Mouse (Mus musculus): ENCODE measurements at regions not wholly inside any gene's neighbourhood (a gene's known extent, or its start where the extent isn't known, plus 50 kb on each side); places are given as distances from the start of the nearest gene placed in this dataset.
A peak's percentile ranks its signal among the peaks of the same experiment; 100 is the strongest.

DNA sequence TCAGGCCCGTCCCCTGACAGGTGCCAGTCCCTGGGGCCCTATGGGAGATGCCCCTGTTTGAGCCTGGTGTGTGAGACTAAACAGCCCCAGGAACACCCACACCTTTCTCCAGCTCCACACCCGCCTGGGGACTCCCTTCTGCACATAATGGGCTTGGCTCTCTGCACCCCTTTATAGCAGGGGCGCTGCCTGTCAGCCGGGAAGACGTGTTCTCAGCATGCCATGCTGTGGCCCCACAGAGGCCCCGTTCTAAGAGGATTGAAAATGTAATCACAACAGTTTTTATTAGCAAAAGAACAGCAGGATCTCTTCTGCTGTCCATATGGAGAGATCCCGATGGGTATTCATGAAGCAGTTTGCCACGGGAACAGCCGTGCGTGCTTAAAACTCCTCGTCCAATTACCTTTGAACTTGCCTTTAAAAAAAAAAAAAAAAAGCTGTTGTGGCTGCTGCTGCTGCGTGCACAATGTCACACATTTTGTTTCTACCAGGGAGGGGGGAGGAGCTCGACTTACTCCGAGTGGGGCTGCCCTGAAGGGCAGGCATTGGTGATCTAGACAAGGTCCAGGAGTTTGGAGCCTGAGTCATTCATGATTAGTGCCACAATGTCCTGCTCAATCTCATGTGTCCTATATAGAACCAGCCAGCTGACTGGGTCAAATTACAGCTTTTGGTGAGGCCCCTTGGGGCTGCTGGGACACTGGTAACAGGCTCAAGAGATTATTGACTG is 119.7 kb downstream of the Rps24 start:
- peak; percentile 63 for ATAC-seq
- Histone ChIP-seq H3K4me2 (replicated peaks) (no peak overlapping the region), H3K27me3 (replicated peaks) (no peaks in the 10 kb centered on the region), H3K36me3 (no peaks in the 10 kb centered on the region), H3K4me3 (replicated peaks) (no peak overlapping the region), H3K27ac (no peak overlapping the region), H3K9ac (no peak overlapping the region), H3K9me3 (no peaks in the 10 kb centered on the region), H3K4me1 (replicated peaks) (0 out of 2 replicates have a peak, but pooled peaks cover 5% of the 10 kb centered on the region)
- 41% methylated on average over 14 of the region's 14 CpGs for WGBS

DNA sequence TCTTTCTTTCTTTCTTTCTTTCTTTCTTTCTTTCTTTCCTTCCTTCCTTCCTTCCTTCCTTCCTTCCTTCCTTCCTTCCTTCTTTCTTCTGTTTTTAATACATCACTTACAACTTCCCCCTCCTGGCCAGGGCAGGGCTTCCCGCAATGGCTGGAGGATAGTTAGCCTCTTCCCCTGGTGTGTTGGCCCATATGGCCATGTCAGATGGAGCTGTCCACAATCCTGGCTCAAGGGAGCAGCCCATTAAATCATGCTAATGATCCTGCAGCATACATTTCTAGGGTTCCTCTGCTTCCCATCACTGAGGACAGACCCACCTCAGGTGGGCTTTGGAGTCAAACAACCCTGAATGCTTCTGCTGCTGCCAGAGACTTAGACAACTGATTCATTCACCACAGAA is 121.4 kb downstream of the Rps24 start:
- Histone ChIP-seq H3K9me3 (no peaks in the 10 kb centered on the region), H3K9ac (no peak overlapping the region), H3K36me3 (no peaks in the 10 kb centered on the region), H3K4me2 (replicated peaks) (no peak overlapping the region), H3K27me3 (replicated peaks) (no peaks in the 10 kb centered on the region), H3K27ac (no peak overlapping the region), H3K4me1 (replicated peaks) (peaks cover 11% of the 10 kb centered on the region; the same call in 1 of the 2 replicates), H3K4me3 (replicated peaks) (no peak overlapping the region)
- 83% methylated on average over 1 of the region's 1 CpGs for WGBS
- no peak for ATAC-seq

DNA sequence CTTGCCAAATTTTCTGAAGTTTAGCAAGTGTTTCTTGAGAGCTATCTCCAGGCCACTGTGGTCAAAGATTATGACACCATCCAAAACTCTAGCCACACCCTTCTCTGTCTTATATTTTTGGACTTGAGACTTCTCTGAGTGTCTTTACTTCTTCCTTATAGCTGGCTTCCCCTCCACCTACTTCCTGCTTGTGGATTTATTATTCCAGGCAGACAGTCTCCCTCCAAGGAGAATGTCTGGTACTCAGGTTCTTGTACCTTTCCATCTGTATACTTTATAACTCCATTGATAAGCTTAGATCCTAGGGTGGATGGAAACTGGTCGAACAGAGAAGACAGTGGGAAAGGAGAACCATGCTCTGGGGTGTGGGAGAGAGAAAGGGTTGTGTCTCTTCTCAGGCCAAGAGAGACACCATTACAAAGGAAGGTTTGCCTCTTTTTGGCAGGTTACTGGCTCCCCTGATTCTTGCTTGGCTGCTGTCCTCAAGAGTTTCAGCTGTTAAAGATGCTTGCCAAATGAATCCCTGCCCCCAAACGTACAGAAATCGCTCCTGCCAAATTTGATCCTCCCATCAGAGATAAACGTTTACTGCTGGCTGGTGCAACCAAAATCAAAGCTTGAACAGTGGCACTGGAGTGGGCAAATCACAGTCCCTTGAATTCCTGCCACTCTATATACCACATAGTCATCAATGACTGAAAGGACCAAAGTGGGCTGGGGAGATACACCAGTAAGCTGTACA is 125.5 kb downstream of the Rps24 start:
- Histone ChIP-seq H3K4me3 (replicated peaks) (no peak overlapping the region), H3K4me2 (replicated peaks) (no peak overlapping the region), H3K4me1 (replicated peaks) (peaks cover 9% of the 10 kb centered on the region; the same call in 1 of the 2 replicates), H3K9me3 (no peaks in the 10 kb centered on the region), H3K27me3 (replicated peaks) (no peaks in the 10 kb centered on the region), H3K9ac (no peak overlapping the region), H3K36me3 (no peaks in the 10 kb centered on the region), H3K27ac (no peak overlapping the region)
- ATAC-seq: peak; percentile 31; the same call in 1 of the 2 replicates
- 45% methylated on average over 4 of the region's 4 CpGs for WGBS

DNA sequence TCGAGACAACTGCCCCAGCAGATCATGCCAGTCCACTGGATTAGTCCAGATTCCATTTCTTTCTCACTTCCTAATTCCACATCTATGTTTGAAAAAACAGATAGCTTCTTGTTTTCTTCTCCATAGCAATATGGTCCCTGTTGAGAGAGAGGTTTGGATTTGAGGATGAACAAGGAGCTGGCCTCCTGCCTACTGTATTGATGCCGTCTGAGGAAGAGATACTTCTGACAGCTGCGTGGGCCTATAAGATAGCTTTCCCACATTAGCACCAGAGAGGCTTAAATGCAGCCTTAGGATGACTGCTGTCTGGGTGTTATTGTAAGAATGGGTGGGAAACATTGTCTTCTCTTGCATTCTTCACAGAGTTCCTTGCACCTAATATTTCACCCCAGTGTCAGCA is 128.9 kb downstream of the Rps24 start:
- Histone ChIP-seq H3K4me3 (replicated peaks) (no peak overlapping the region), H3K27me3 (replicated peaks) (no peaks in the 10 kb centered on the region), H3K4me1 (replicated peaks) (peaks cover 9% of the 10 kb centered on the region; the same call in 1 of the 2 replicates), H3K9ac (no peak overlapping the region), H3K27ac (no peak overlapping the region), H3K4me2 (replicated peaks) (no peak overlapping the region), H3K36me3 (no peaks in the 10 kb centered on the region), H3K9me3 (no peaks in the 10 kb centered on the region)
- ATAC-seq: no peak
- 82% methylated on average over 3 of the region's 3 CpGs for WGBS

DNA sequence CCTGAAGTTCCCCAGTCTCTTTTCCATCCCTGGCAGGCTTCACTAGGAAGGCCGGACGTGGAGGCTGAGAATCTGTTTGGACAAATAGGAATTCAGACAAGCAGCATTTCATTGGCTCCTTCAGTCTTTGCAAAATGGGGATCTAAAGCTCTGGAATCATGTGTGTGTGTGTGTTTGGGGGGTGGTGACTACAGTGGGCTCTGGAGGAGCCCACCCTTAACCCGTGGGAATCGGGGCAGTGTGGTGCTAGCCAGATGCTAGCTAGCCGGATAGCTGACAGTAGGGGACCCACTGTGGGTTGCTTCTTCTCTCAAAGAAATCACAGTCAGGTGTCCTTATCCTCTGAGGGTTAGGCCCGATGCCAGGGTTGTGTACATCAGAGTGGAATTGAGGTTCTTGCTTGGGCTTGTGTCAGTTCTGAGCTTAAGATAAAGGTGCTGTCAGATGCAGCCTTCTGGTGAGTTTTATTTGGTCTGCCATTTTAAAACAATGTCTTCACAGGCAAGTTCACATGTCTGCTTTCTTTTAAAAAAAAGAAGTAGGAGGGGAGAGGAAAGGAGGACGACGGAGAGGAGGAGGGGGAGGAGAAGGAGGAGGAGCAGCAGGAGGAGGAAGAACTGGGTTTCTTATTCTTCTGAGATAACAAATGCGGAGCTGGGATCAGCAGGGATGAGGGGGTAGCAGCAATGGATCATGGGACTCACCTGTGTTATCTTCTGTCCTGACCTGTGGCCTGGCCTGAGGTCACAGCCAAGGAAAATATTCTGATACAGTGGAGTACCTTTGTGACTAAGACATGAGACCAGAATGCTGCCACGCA is 129.6 kb downstream of the Rps24 start:
- WGBS: 53% methylated on average over 10 of the region's 10 CpGs
- ATAC-seq: no peak
- Histone ChIP-seq H3K36me3 (no peaks in the 10 kb centered on the region), H3K4me2 (replicated peaks) (no peak overlapping the region), H3K4me3 (replicated peaks) (no peak overlapping the region), H3K4me1 (replicated peaks) (peaks cover 9% of the 10 kb centered on the region; the same call in 1 of the 2 replicates), H3K27ac (no peak overlapping the region), H3K27me3 (replicated peaks) (no peaks in the 10 kb centered on the region), H3K9me3 (no peaks in the 10 kb centered on the region), H3K9ac (no peak overlapping the region)

DNA sequence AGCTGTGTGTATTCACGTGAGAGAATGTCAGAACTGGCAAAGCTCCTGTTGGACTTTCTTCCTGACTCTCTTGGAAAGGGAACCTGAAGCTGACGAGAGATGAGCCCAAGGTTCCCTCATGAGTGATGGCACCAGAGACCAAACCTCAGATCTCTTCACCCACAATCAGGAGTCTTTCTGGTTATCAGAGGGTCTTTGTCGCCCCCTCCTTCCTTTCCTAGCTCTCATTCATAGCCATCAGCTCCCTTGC is 130.1 kb downstream of the Rps24 start:
- no peak overlapping the region for H3K27ac ChIP-seq
- no peak for ATAC-seq
- peaks cover 9% of the 10 kb centered on the region; the same call in 1 of the 2 replicates for H3K4me1 ChIP-seq (replicated peaks)
- H3K9ac ChIP-seq: no peak overlapping the region
- 53% methylated on average over 3 of the region's 3 CpGs for WGBS
- no peaks in the 10 kb centered on the region for H3K9me3 ChIP-seq
- no peak overlapping the region for H3K4me3 ChIP-seq (replicated peaks)
- no peak overlapping the region for H3K4me2 ChIP-seq (replicated peaks)
- no peaks in the 10 kb centered on the region for H3K27me3 ChIP-seq (replicated peaks)
- no peaks in the 10 kb centered on the region for H3K36me3 ChIP-seq

DNA sequence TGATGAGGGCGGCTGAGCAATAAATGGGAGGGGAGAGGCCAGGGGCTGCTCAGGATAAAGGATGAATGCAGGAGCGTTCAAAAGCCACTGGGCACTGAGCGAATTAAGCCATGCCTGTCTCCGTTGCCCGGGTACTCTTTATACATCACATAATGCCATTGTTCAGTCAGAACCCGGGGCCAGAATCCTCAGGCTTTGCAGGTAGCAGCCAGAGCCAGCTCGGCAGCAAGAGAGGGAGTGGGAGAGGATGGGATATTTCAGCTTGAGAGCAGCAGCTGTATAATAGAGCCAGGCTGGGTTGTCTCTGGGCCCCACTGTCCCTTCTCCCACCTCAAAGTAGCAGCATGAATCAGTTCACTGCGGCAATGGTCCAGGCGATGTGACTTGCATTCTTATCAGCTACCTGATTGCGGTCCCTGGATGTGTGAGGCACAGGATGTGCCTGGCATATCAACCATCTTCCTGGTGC is 130.5 kb downstream of the Rps24 start:
- Histone ChIP-seq H3K4me2 (replicated peaks) (no peak overlapping the region), H3K36me3 (no peaks in the 10 kb centered on the region), H3K4me1 (replicated peaks) (peaks cover 9% of the 10 kb centered on the region; the same call in 1 of the 2 replicates), H3K27ac (no peak overlapping the region), H3K27me3 (replicated peaks) (no peaks in the 10 kb centered on the region), H3K9me3 (no peaks in the 10 kb centered on the region), H3K9ac (no peak overlapping the region), H3K4me3 (replicated peaks) (no peak overlapping the region)
- 57% methylated on average over 10 of the region's 10 CpGs for WGBS
- ATAC-seq: no peak

DNA sequence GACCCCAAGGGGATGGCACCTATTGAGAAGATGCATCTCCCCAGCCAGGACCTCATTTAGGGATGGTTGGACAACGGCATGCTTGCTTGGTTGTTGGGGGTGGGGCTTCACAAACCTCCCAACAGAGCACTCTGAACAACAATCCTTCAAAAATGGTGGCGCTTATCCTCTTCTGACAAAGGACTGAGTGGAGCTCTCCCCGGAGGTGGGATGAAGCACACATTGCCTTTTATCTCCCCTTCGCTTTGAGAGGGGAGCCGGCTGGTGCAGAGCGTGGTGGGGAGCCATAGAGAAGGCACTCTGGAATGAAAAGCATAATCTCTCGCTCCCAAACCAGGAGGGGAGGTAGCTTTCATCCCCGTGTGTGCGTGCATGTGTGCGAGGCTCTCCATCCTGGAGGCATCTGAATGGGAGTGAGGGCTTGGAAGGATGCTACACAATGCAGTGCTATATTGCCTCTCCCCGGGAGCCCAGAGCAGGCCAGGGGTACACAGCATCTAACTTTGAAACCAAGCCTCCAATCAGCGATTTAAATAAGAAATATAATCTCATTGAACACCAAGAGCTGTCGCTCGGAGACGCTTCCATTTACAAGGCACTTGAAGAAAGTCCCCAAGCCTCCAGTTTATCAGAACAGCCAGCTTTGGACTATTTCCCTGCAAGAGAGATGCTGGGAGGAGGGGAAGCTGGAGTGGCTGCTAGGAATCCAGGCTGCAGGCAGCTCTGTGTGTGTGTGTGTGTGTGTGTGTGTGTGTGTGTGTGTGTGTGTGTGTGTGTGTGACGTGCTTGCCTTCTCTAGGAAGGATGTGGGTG is 131.5 kb downstream of the Rps24 start:
- Histone ChIP-seq H3K9ac (no peak overlapping the region), H3K9me3 (no peaks in the 10 kb centered on the region), H3K27ac (no peak overlapping the region), H3K4me2 (replicated peaks) (no peak overlapping the region), H3K36me3 (no peaks in the 10 kb centered on the region), H3K4me3 (replicated peaks) (no peak overlapping the region), H3K4me1 (replicated peaks) (0 out of 2 replicates have a peak, but pooled peaks cover 3% of the 10 kb centered on the region), H3K27me3 (replicated peaks) (no peaks in the 10 kb centered on the region)
- ATAC-seq: no peak
- 60% methylated on average over 16 of the region's 16 CpGs for WGBS

DNA sequence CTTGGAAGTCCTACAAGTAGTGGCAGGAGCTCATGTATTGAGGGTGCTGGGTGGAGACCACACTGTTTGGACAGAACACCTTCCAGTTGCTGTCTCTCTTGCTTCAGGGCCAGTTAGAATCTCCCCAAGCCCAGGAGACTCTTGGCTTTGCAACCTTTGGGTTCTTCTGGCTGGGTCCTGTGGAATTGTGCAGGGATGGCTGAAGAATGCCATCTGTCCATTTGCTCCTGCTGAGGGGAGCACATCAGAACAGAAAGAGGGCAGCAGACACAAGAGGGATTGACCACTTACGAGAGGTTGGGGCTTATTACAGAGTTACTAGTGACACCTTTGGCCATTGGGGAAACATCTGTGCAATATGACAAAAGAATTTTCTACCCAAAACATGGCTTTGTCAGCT is 145.1 kb downstream of the Rps24 start:
- WGBS: 93% methylated on average over 1 of the region's 1 CpGs
- no peak for ATAC-seq
- Histone ChIP-seq H3K4me2 (replicated peaks) (no peak overlapping the region), H3K27me3 (replicated peaks) (no peaks in the 10 kb centered on the region), H3K9ac (no peak overlapping the region), H3K36me3 (no peaks in the 10 kb centered on the region), H3K4me1 (replicated peaks) (no peaks in the 10 kb centered on the region), H3K9me3 (no peaks in the 10 kb centered on the region), H3K4me3 (replicated peaks) (no peak overlapping the region), H3K27ac (no peak overlapping the region)

DNA sequence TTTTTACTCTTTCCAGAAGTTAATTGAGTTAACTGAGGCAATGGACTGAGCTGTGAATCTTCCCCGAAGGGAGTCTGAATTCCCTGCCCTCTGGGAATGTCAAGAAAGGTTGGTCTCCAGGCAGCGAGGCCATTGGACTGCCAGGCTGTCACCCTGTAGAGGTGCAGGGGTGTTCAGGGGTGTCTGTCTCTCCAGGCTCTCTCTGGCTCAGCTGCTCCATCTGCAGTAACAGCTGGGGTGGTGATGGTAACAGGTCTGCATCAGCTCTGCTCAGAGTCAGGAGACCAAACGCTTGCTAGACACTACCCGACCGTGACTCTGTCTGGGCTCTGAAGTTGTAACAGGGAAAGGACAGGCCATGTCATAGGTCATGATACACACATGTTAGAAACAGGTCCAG is 154.9 kb downstream of the Rps24 start:
- Histone ChIP-seq H3K9ac (no peak overlapping the region), H3K4me1 (replicated peaks) (no peaks in the 10 kb centered on the region), H3K4me2 (replicated peaks) (no peak overlapping the region), H3K27me3 (replicated peaks) (no peaks in the 10 kb centered on the region), H3K27ac (no peak overlapping the region), H3K9me3 (no peaks in the 10 kb centered on the region), H3K36me3 (no peaks in the 10 kb centered on the region), H3K4me3 (replicated peaks) (no peak overlapping the region)
- ATAC-seq: no peak
- WGBS: 66% methylated on average over 5 of the region's 5 CpGs

DNA sequence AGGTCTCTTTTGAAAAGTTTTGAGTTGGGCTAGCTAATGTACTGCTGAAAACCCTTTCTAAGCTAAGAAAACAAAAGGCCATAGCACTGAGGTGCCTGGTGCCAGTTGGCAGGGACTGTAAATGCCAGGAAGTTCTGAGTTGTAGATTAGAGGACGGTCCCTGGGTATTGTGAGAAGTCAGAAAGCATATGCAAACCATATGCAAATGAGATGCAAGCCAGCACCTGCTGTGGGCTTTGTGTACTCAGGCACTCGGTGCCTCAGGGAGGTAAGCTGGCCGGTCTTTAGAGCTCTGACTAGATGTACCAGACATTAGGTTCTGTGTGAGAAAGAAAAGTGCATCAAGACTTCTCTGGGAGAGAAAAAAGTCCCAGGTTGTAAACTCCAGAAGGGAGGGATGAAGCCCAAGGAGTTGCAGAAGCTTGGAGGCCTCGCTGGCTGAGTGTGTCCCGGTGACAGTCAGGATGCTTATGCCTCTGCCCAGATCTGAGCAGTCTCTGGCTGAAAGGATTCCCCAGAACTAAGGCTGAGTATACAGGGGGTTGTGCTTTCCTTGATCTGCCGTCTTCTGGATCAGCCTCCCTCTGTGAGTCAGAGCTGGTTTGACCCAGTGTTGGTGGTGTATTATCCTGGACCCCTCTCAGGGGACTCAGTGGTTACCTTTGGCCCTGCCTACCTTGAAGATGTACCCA is 157.3 kb downstream of the Rps24 start:
- no peak overlapping the region for H3K4me3 ChIP-seq (replicated peaks)
- no peaks in the 10 kb centered on the region for H3K9me3 ChIP-seq
- no peak for ATAC-seq
- 54% methylated on average over 6 of the region's 6 CpGs for WGBS
- no peak overlapping the region for H3K4me2 ChIP-seq (replicated peaks)
- H3K27me3 ChIP-seq (replicated peaks): no peaks in the 10 kb centered on the region
- H3K36me3 ChIP-seq: no peaks in the 10 kb centered on the region
- H3K9ac ChIP-seq: no peak overlapping the region
- no peak overlapping the region for H3K27ac ChIP-seq
- H3K4me1 ChIP-seq (replicated peaks): no peaks in the 10 kb centered on the region
